Mouse (Mus musculus): ENCODE measurements around the gene G6pc3.

The G6pc3 gene

DNA sequence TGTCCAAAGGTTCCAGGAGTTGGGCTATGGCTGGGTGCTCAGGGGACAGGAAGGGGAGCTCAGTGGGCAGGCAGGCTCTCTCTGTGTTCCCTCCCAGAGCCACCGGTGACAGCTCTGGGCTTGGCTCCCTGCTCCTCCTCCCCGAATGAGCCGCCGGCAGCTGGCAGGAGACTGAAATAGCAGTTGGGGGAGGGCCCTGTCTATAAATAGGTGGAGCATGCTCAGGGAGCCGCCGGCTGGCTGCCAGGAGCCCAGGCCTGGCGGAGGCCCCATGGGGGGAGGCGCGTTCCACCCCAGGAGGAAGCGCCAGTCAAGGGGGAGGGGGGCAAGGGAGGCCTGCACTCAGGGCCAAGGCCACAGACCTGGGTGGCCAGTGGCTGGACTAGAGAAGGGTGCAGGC lies 29.4 kb downstream of the G6pc3 start:
- DNase-seq (ENCODE audit: low spot score in 2 of 2): peak; percentile 80 to 85

GRCm38 (mm10) chr11:102219247-102219993 lies 30.0 kb downstream of the G6pc3 start:
- DNase-seq (ENCODE audit: low spot score in 2 of 2): no peak

- DNase-seq (ENCODE audit: low spot score in 2 of 2): peak; percentile 18 to 61
These were observed 30.6 kb downstream of the G6pc3 start for GRCm38 (mm10) chr11:102219994-102220346.

DNA sequence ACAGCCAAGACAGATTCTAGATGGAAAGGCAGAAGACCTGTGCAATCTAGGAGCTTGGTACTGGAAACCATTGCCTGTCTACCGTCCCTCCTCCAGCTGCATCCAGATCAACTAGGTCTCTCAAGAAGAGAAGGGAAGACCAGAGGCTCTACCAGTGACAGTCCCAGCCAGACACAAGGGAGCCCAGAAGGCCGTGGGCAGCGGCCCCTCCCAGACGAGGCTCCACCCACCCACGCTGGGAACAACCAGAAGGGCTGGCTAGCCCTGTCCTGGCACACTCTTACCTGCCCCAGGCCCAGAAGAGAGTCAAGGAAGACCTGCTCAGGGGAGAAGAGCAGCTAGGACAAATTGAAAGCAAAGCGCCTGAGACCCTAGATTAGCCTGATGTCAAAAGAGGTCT lies 31.0 kb downstream of the G6pc3 start:
- DNase-seq (ENCODE audit: low spot score in 2 of 2): peak in 1 of 2 experiments; percentile 62

DNA sequence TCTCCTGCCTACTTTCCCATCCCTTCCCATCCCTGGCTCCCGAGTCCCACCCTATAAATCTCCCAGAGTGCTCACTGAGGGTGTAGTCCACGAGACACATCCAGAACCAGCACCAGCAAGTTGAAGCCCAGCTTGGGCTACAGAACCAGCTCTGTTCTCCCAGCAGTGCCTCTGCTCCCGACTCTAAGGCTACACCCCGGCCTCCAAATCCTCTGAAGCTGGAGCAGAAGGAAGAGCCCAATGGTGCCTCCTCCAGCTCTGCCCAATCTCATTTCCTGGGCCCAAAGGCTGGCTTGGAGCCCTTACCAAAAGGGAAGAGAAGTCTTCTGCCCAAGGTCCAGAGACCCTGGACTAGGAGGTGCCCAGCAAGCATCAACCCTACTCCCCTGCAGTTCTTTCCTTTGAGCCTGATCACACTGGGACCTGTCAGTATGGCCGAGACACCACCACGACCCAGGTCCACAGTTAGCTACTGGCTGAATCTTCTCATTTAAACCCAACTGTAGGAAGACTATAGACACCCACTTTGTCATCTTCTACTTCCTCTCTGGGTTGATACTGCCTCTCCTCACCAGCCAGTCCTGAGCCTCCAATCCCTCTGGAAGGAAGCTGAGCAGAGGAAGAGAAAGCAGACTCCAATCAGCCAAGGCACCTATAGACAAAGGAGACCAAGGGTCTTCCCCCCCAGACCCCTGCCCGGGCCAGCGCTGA lies 32.0 kb downstream of the G6pc3 start:
- DNase-seq (ENCODE audit: low spot score in 2 of 2): peak in 1 of 2 experiments; percentile 59

DNA sequence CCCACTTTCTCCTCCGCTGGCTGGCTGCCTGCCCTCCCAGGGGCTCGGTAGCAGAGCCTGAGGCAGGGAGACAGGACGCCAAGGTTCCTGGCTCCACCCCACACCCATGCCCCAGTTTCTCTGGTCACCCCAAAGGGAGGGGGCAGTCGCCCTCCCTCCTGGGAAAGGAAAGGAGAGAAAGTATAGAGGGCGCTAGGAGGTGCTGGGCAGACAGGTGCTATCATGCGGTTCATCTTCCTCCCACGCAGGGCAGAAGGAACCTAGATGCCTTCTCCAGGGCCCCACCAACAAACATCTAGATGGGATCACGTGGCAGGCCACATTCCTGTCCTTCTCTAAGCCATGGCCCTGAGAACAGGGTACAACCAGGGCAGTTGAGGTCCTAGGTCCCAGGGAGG lies 32.5 kb downstream of the G6pc3 start:
- peak in 1 of 2 experiments; percentile 61 for DNase-seq (ENCODE audit: low spot score in 2 of 2)

- peak; percentile 70 to 87 for DNase-seq (ENCODE audit: low spot score in 2 of 2)
These were observed 33.7 kb downstream of the G6pc3 start for GRCm38 (mm10) chr11:102223166-102223565.

GRCm38 (mm10) chr11:102224686-102225085 lies 35.3 kb downstream of the G6pc3 start:
- DNase-seq (ENCODE audit: low spot score in 2 of 2): peak in 1 of 2 experiments; percentile 64

DNA sequence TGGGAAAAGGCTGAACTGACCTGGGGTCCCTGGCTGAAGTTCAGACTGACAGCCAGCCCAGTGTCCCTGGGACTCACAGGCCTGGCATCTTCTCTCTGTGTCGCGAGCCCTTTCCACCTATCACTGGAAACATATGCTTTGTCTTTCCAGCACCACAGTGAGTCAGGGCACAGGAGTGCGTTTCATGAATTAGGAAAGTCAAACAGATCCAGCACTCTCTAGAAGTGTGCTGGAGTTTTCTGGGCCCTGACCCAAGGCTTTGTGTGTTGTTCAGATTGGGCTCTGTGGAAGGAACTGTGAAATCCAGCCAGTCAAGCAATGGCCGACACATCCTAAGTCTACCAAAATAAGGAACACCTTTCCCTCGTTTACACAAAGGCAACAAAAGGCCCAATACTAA lies 35.8 kb downstream of the G6pc3 start:
- DNase-seq (ENCODE audit: low spot score in 2 of 2): no peak

DNA sequence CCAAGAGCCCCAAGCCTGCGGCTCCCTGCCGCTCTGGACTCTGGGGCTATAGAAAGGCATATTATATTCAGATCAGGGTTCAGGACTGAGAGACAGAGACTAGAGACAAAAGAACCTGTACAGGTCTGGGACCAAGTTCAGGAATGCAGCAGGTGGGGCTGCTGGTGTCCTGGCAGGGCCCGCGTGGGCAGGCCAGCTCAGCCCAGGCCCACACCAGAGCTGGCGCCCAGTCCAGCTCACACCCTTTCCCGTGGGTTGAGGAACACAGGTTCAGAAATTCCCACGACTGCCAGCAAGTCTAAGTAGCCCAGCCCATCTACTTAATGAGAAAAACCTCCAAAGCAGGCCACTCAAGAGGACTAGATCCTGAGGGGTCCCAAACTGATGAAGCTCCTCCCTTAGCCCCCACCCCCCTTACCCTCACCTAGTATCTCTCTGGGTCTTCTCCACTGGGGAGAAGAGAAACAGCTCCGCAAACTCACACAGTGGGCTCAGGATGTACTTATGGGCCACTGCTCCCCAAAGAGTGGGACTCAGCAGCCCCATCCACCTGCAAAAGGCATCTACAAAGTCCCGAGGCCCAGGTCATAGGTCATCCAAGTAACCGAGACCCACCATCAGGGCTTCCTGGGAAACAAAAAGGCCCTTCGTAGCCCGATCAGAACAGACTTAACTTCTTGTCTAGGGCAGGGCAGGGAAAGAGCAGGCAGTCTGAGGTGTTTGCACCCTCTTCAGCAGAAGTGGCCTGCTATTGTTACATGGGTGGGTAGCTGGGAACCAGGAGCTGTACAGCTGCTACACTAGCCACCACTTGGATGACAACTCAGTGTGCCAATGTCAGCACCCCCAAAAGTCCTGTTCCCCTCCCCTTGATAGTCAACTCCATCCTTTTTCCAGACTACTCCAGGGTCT lies 36.9 kb downstream of the G6pc3 start:
- no peak for DNase-seq (ENCODE audit: low spot score in 2 of 2)

GRCm38 (mm10) chr11:102227270-102228190 lies 38.1 kb downstream of the G6pc3 start:
- DNase-seq (ENCODE audit: low spot score in 2 of 2): no peak

DNA sequence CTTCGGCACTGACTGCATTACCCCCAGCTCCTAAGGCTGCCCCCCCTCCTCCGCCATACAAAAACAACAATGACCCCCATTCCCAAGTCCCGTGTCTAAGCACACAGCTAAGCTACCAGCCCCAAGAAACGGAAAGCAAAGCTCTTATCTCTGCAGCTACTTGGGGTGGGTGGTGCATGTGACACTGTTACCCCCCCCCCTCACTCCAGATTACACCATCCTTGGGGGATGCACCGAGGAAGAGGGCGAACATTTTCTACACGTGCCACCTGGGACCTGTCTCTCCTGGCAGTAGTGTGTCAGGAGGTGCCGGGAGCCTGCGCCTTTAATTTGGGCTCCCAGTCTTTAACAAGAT lies 38.7 kb downstream of the G6pc3 start:
- no peak for DNase-seq (ENCODE audit: low spot score in 2 of 2)

DNA sequence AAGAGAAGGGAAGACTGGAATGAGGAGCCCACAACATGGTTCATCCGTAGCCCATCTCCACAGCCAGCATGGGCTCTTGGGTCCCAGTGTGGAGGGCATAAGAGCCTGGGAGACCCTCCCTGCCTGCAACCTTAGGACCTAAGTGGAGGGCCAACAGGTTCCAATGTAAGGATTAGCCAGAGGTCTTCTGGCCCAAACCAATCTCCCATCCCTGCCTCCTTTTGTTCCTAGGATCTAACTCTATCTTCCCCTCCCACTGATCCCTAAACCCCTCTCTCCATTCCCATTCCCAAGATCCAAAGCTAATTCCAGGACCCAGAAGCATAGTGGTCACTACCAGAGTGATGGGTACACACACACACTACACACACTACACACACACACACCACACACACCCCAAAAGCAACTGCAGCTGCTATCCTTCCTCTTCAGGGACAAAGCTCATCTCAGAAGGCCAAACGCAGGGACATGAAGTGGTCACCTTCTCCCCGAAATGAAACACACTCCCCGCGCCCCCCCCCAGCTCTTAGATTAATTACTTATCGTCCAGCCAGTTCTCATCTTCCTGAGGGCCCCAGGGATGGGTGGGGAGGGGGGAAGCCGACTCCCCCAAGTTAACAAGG lies 39.3 kb downstream of the G6pc3 start:
- no peak for DNase-seq (ENCODE audit: low spot score in 2 of 2)

- DNase-seq (ENCODE audit: low spot score in 2 of 2): peak in 1 of 2 experiments; percentile 70
These were observed 40.0 kb downstream of the G6pc3 start for GRCm38 (mm10) chr11:102229331-102229953.

- peak; percentile 94 to 95 for DNase-seq (ENCODE audit: low spot score in 2 of 2)
These were observed 40.8 kb downstream of the G6pc3 start, which contains the start of gene Hdac5 for GRCm38 (mm10) chr11:102230006-102230741. Gene Hdac5, minus strand, starts transcription at chr11:102230166.

- DNase-seq (ENCODE audit: low spot score in 2 of 2): no peak
These were observed 46.6 kb downstream of the G6pc3 start for GRCm38 (mm10) chr11:102236022-102236421.

GRCm38 (mm10) chr11:102240636-102241035 lies 51.2 kb downstream of the G6pc3 start:
- DNase-seq (ENCODE audit: low spot score in 2 of 2): no peak

DNA sequence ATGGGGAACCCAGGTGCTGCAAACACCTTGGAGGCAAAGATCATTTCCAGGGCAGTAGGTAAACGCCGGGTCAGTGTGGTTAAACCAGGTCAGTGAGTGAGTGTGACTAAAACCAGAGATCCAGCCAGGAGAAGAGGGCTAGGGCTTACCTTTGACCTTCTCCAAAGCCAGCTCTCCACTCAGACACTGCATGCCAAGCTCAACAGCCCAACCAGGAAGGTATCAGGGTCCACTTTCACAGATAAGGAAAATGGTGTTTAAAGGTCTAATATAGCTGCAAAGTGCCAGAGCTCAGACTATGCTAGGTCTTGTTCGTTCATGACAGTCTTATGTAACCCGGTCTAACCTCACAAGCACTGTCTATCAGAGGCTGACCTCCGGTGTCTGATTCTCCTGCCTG lies 51.8 kb downstream of the G6pc3 start:
- DNase-seq (ENCODE audit: low spot score in 2 of 2): no peak

DNA sequence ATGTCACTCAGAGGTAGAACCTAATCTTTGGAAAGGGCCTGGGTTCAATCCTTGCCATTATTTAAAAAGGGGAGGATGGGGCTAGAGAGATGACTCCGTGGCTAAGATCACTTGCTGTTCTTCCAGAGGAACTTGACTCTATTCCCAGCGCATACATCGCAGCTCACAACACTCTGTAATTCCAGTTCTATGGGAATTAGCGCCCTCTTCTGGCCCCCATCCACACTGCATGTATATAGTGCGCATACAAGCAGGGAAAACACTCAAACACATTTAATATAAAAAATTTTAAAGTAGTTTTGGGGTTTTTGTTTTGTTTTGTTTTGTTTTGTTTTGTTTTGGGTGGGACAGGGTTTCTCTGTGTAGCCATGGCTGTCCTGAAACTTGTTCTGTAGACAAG lies 52.5 kb downstream of the G6pc3 start:
- no peak for DNase-seq (ENCODE audit: low spot score in 2 of 2)
